Mouse (Mus musculus): Measurements from ENCODE around the gene Qrsl1. TPM values are rescaled to one million over a fixed set of nuclear protein-coding genes. Genes with fewer than 3 reads are reported as not detected.

The Qrsl1 gene
- polyA plus RNA-seq, 1 experiment from 2014 or later = 23.4 TPM

- ATAC-seq = no peak
- H3K36me3 ChIP-seq (ENCODE audit: control insufficient read depth, insufficient read depth, low read length) = no peaks in the 10 kb centered on the region
- WGBS = 89% methylated on average over 14 of the region's 14 CpGs
- no peak overlapping the region for H3K4me3 ChIP-seq (ENCODE audit: low read depth, low read length)
- no peaks in the 10 kb centered on the region for H3K4me1 ChIP-seq (ENCODE audit: control insufficient read depth, insufficient read depth, low read length)
- H3K4me2 ChIP-seq (ENCODE audit: low read length) = no peak overlapping the region
- H3K27ac ChIP-seq (ENCODE audit: low read depth, low read length) = no peak overlapping the region
- no peak overlapping the region for H3K9ac ChIP-seq (ENCODE audit: low read length)
- no peaks in the 10 kb centered on the region for H3K27me3 ChIP-seq (replicated peaks; ENCODE audit: control insufficient read depth, insufficient read depth, low read length)
- no peaks in the 10 kb centered on the region for H3K9me3 ChIP-seq (replicated peaks; ENCODE audit: control insufficient read depth, low read length)
- DNase-seq (ENCODE audit: low spot score) = no peak
These were observed 74.5 kb downstream of the Qrsl1 start for GRCm38 (mm10) chr10:43826773-43827621.

- H3K4me2 ChIP-seq (ENCODE audit: low read length) = no peak overlapping the region
- no peaks in the 10 kb centered on the region for H3K36me3 ChIP-seq (ENCODE audit: control insufficient read depth, insufficient read depth, low read length)
- H3K9ac ChIP-seq (ENCODE audit: low read length) = no peak overlapping the region
- 95% methylated on average over 6 of the region's 6 CpGs for WGBS
- H3K9me3 ChIP-seq (replicated peaks; ENCODE audit: control insufficient read depth, low read length) = no peaks in the 10 kb centered on the region
- no peak for ATAC-seq
- no peaks in the 10 kb centered on the region for H3K4me1 ChIP-seq (ENCODE audit: control insufficient read depth, insufficient read depth, low read length)
- H3K27me3 ChIP-seq (replicated peaks; ENCODE audit: control insufficient read depth, insufficient read depth, low read length) = no peaks in the 10 kb centered on the region
- H3K4me3 ChIP-seq (ENCODE audit: low read depth, low read length) = no peak overlapping the region
- H3K27ac ChIP-seq (ENCODE audit: low read depth, low read length) = no peak overlapping the region
- no peak for DNase-seq (ENCODE audit: low spot score)
These were observed 75.8 kb downstream of the Qrsl1 start for GRCm38 (mm10) chr10:43825696-43826095.

- H3K9me3 ChIP-seq (replicated peaks; ENCODE audit: control insufficient read depth, low read length) = no peaks in the 10 kb centered on the region
- H3K4me3 ChIP-seq (ENCODE audit: low read depth, low read length) = no peak overlapping the region
- no peaks in the 10 kb centered on the region for H3K27me3 ChIP-seq (replicated peaks; ENCODE audit: control insufficient read depth, insufficient read depth, low read length)
- WGBS = 84% methylated on average over 3 of the region's 3 CpGs
- H3K4me1 ChIP-seq (ENCODE audit: control insufficient read depth, insufficient read depth, low read length) = no peaks in the 10 kb centered on the region
- ATAC-seq (no peak), DNase-seq (ENCODE audit: low spot score) (no peak)
- H3K9ac ChIP-seq (ENCODE audit: low read length) = no peak overlapping the region
- no peaks in the 10 kb centered on the region for H3K36me3 ChIP-seq (ENCODE audit: control insufficient read depth, insufficient read depth, low read length)
- H3K27ac ChIP-seq (ENCODE audit: low read depth, low read length) = no peak overlapping the region
- no peak overlapping the region for H3K4me2 ChIP-seq (ENCODE audit: low read length)
These were observed 76.8 kb downstream of the Qrsl1 start for GRCm38 (mm10) chr10:43824713-43825112.

Other genes starting within 250 kb of the Qrsl1 start
- 18.4 and 19.9 TPM in 2 replicates for gene Rtn4ip1, start 62 bp upstream of the Qrsl1 start, polyA plus RNA-seq (2014; fragmentation: Nextera tagmentation; extraction: Ambion mirVana)
- 0.20 and 0.23 TPM in 2 replicates for gene Crybg1, start 247.1 kb upstream of the Qrsl1 start, polyA plus RNA-seq (2014; fragmentation: Nextera tagmentation; extraction: Ambion mirVana)